Mouse (Mus musculus): ENCODE measurements at regions not wholly inside any gene's neighbourhood (a gene's known extent, or its start where the extent isn't known, plus 50 kb on each side); places are given as distances from the start of the nearest gene placed in this dataset.

DNA sequence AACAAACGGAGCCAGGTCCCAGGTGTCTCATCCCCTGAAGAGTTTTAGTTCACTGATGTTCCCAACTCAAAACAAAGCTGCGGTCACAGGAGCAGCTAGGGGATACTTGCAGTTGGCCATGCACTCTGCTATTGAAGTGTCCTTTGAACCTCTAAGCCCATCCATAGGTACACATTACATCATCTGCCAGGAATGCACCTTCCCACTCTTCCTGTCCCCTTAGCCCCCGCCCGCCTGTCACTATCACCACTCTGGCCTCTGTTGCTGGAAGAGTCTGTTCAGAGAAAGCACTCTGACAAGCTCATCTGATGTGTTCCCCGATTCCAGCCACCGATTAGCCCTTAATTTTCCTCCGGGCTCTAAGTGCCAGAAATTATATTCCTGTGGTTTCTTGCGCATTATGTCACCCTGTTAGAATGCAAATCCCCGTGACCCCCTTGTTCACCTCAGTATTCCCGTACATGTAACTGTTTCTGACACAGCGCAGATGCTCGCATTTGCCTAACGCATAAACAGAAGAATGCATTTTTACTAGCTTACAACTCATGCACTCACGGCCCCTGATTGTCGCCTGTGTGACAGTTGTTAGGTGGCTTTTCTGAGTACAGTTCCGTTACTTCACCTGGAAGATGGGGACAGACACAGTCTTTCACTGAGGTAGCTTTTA is 93.8 kb downstream of the Gm11011 start:
- Histone ChIP-seq H3K9me3 (replicated peaks) (no peaks in the 10 kb centered on the region), H3K4me1 (0 out of 2 replicates have a peak, but pooled peaks cover 4% of the 10 kb centered on the region), H3K36me3 (no peaks in the 10 kb centered on the region), H3K27ac (no peak overlapping the region), H3K4me3 (no peak overlapping the region), H3K9ac (no peak overlapping the region), H3K27me3 (replicated peaks) (no peaks in the 10 kb centered on the region), H3K4me2 (no peak overlapping the region)
- ATAC-seq, result peak; percentile 74
- 64% methylated on average over 16 of the region's 16 CpGs for WGBS (ENCODE audit: insufficient replicate concordance)

DNA sequence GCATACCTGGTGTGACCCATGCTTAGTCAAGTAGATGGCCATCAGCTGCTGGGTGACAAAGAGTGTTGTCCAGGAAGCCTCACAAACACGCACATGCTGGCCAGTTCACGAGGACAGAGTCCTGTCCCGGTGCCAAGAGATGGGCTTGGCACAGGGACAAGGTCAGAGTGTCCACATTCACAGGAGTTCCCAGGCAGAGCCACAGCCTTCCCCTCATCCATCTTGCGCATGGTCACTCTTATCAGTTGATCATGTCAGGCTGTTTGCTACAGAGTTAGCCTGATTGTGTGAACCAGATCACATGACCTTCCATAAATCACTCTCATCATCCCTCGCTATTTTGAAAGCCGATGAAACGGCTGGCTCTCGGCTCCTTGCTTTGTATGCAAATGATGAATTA is 103.6 kb downstream of the Gm11011 start:
- no peaks in the 10 kb centered on the region for H3K27me3 ChIP-seq (replicated peaks)
- no peaks in the 10 kb centered on the region for H3K36me3 ChIP-seq
- no peak overlapping the region for H3K4me3 ChIP-seq
- 57% methylated on average over 8 of the region's 8 CpGs for WGBS (ENCODE audit: insufficient replicate concordance)
- no peak overlapping the region for H3K9ac ChIP-seq
- H3K4me2 ChIP-seq, result no peak overlapping the region
- ATAC-seq, result no peak
- H3K9me3 ChIP-seq (replicated peaks), result 0 out of 2 replicates have a peak, but pooled peaks cover 2% of the 10 kb centered on the region
- no peaks in the 10 kb centered on the region for H3K4me1 ChIP-seq
- no peak overlapping the region for H3K27ac ChIP-seq

DNA sequence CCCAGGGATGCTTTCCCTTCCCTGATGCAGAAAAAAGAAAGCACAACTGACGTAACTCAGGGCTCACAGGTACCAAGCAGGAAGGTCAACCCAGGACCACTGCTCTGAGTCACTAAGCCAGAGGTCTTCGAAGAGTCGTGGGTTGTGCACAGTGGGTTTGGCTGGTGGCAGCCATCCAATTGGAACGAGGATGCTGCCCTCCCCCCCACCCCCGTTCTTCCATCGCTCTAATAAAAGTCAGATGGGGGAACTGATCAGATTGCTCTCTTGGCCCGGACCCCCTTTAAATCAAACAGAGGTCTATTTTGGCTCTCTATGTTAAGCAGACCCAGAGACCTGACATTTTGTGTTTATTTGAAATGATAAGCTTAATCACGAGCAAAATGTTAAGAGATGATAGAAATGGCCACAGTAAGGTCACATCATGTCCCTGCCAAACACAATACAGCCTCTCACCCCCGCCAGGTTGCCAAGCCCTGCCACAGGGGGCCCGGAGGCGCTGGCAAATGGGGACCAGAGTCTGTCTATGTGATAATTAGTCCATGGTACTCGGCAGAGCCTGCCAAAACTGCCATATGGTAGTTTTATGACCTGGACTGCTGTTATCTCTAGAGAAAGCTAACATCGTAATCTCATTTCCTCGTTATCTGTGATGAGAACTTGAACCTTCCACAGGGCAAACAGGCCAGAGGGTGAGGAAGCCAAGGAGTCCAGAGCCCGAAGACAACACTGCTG is 105.6 kb downstream of the Gm11011 start:
- no peaks in the 10 kb centered on the region for H3K36me3 ChIP-seq
- no peaks in the 10 kb centered on the region for H3K27me3 ChIP-seq (replicated peaks)
- no peak overlapping the region for H3K9ac ChIP-seq
- no peak for ATAC-seq
- H3K4me3 ChIP-seq, result no peak overlapping the region
- peaks cover 17% of the 10 kb centered on the region for H3K9me3 ChIP-seq (replicated peaks)
- H3K27ac ChIP-seq, result no peak overlapping the region
- no peak overlapping the region for H3K4me2 ChIP-seq
- no peaks in the 10 kb centered on the region for H3K4me1 ChIP-seq
- WGBS (ENCODE audit: insufficient replicate concordance), result 50% methylated on average over 15 of the region's 15 CpGs

DNA sequence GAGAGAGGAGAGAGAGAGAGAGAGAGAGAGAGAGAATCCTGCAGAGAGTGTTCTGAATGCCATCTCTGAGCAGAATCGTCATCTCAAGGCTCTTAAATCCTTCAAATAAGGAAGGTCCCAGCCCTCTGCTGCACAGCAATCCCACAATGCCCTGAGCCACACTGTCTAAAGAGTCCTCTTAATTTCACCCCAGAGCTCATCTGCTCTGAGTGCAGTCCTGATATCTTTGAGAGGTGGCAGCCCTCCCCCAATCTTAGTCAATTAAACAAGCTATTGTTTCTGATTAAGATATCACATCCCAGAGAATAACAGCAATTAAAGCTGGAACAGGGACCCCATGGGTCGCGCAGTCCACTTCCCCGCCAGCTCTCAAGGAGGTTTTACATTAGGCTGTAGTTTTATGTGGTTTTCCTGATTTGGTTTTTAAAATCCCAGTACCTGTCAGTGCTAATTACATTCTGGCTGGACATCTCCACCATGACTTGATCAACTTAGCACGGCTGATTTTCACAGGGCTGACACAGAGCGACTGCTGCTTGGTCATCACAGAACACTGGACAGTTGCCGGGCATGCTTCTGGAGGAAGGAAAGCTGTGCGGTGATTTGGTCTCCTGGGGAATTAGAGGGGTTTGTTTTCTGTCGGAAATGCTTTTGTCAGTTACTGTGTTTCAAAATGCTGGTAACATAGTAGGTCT is 113.0 kb downstream of the Gm11011 start:
- WGBS (ENCODE audit: insufficient replicate concordance), result 57% methylated on average over 9 of the region's 9 CpGs
- no peak overlapping the region for H3K9ac ChIP-seq
- peaks cover 17% of the 10 kb centered on the region for H3K9me3 ChIP-seq (replicated peaks)
- H3K36me3 ChIP-seq, result no peaks in the 10 kb centered on the region
- no peak for ATAC-seq
- H3K4me2 ChIP-seq, result no peak overlapping the region
- no peak overlapping the region for H3K27ac ChIP-seq
- no peaks in the 10 kb centered on the region for H3K27me3 ChIP-seq (replicated peaks)
- H3K4me3 ChIP-seq, result no peak overlapping the region
- H3K4me1 ChIP-seq, result no peaks in the 10 kb centered on the region

DNA sequence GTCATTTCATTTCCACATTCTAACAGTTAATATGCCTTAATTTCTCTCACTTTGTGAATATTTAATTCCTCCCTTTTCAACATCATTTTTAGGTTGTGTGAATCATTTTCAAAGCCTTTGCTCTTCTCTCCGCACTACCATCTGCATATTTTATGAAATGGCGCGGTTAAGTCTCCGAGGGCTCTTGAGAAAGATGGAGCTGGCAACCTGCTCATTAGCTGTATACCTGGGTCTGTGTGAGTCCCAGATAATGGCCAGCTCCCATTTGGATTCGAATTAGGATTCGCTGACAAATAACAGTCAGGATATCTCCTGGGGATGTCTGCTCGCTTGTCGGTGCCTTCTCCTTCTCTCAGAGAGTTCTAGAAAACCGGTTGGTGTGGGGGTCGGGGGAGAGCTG is 118.0 kb downstream of the Gm11011 start:
- Histone ChIP-seq H3K27me3 (replicated peaks) (no peaks in the 10 kb centered on the region), H3K4me2 (no peak overlapping the region), H3K4me3 (no peak overlapping the region), H3K9ac (no peak overlapping the region), H3K36me3 (no peaks in the 10 kb centered on the region), H3K9me3 (replicated peaks) (no peaks in the 10 kb centered on the region), H3K4me1 (no peaks in the 10 kb centered on the region), H3K27ac (no peak overlapping the region)
- ATAC-seq, result no peak
- WGBS (ENCODE audit: insufficient replicate concordance), result 78% methylated on average over 10 of the region's 10 CpGs

DNA sequence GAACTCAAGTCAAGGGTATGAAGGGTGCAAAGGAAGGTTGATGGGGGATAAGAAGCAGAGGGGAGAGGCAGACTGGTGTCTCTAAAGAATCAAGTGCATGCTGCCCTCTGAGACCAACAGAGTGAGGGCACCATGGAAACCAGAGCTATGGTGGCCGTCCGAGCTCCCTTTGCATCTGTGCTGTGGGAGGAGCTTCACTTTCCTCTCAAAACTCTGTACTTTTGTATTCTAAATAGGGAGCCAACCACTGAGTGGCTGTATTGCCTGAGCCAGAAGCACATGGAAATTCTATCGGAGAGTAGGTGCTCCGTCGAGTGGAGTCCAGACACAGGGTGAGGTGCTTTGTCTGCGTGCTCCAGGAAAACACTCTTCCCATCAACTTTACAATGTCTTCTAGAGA is 119.9 kb downstream of the Gm11011 start:
- Histone ChIP-seq H3K36me3 (no peaks in the 10 kb centered on the region), H3K27me3 (replicated peaks) (no peaks in the 10 kb centered on the region), H3K27ac (no peak overlapping the region), H3K4me1 (no peaks in the 10 kb centered on the region), H3K9ac (no peak overlapping the region), H3K9me3 (replicated peaks) (no peaks in the 10 kb centered on the region), H3K4me2 (no peak overlapping the region), H3K4me3 (no peak overlapping the region)
- ATAC-seq, result no peak
- WGBS (ENCODE audit: insufficient replicate concordance), result 77% methylated on average over 6 of the region's 6 CpGs

DNA sequence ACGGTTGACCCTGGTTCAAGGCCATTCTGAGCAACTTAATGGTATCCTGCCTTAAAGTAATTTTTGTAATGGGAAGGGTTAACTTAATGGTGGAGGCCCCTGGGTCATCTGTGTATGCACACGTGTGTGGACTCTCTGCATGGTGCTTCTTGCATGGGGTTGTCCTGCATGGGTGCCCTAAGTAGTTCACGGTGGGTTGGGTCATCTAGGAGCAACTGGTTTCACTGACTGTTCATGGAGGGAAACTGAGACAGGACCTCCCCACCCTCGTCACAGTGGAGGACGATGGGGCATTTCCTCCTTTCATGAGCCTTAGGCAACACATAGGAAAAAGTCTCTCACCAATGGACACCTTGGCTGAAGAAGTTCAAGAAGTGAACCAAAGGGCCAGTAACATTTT is 123.4 kb downstream of the Gm11011 start:
- no peak overlapping the region for H3K9ac ChIP-seq
- 65% methylated on average over 5 of the region's 5 CpGs for WGBS (ENCODE audit: insufficient replicate concordance)
- H3K4me3 ChIP-seq, result no peak overlapping the region
- H3K9me3 ChIP-seq (replicated peaks), result 0 out of 2 replicates have a peak, but pooled peaks cover 6% of the 10 kb centered on the region
- H3K27me3 ChIP-seq (replicated peaks), result no peaks in the 10 kb centered on the region
- no peak overlapping the region for H3K4me2 ChIP-seq
- H3K4me1 ChIP-seq, result no peaks in the 10 kb centered on the region
- H3K36me3 ChIP-seq, result no peaks in the 10 kb centered on the region
- no peak for ATAC-seq
- no peak overlapping the region for H3K27ac ChIP-seq

DNA sequence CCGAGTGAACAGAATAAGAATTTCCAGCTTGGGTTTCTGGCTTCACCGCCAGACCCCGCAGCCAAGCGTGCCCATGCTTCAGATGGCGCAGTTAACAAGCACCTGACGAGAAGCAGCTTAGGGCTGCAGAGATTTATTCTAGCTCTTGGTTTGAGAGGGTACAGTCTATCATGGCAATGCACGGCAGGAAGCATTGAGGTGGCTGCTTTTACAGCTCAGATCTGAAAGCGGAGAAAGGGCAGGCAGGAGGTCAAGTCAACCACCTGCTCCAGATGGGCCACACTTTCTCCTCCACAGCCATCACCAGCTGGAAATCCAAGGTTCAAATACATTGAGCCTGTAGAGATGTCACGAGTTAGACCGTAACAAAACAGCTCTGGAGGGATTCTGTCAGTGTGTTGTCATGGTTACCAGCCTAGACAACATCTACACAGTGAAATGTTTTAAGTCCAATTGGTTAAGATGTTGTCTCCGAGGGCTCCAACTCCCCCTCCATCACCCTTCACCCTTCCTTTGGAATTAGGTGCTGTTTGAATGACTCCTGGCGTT is 126.0 kb downstream of the Gm11011 start:
- WGBS (ENCODE audit: insufficient replicate concordance), result 72% methylated on average over 12 of the region's 12 CpGs
- no peak for ATAC-seq

DNA sequence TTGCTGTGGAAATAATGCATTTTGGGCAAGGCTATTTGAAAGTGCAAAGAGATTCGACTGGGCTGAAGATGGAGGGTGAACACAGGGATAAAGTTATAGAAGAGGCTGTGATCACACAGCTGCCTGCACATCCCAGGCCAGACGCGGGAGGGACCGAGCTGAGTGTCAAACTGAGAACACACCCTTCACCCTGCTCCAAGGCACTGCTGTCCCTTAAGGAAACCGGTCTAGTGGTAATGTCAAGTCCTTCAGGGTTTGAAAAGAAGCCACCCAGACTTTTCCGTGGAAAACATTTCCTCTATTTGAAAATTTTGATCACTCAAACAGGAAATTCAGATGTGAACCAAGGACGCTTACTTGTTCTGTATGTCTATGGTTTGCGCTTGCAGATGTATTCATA is 134.6 kb downstream of the Gm11011 start:
- Histone ChIP-seq H3K9ac (no peak overlapping the region), H3K27me3 (replicated peaks) (no peaks in the 10 kb centered on the region), H3K36me3 (no peaks in the 10 kb centered on the region), H3K4me1 (no peaks in the 10 kb centered on the region), H3K4me3 (no peak overlapping the region), H3K4me2 (no peak overlapping the region), H3K9me3 (replicated peaks) (no peaks in the 10 kb centered on the region), H3K27ac (no peak overlapping the region)
- 71% methylated on average over 8 of the region's 8 CpGs for WGBS (ENCODE audit: insufficient replicate concordance)
- ATAC-seq, result no peak

More for the DNA sequence above, 126.0 kb downstream of the Gm11011 start:
- Histone ChIP-seq H3K9ac (no peak overlapping the region), H3K27ac (no peak overlapping the region), H3K4me2 (no peak overlapping the region), H3K9me3 (replicated peaks) (0 out of 2 replicates have a peak, but pooled peaks cover 7% of the 10 kb centered on the region), H3K4me1 (no peaks in the 10 kb centered on the region), H3K4me3 (no peak overlapping the region), H3K36me3 (no peaks in the 10 kb centered on the region), H3K27me3 (replicated peaks) (no peaks in the 10 kb centered on the region)

DNA sequence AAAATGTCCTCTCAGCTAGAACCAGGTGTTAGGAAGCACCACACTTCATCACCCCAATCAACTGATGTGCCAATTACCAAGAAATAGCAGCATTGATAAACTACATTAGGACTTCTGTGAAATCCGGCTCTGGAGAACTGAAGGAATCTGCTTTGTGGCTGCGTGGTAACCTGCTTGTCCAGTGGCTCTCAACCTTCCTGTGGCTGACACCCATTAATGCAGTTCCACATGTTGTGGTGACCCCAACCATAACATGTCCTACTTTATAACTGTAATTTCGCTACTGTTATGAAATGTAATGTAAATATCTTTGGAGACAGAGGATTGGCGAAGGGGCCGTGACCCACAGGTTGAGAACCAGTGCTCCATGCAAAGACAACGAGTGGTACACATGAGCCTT is 136.7 kb downstream of the Gm11011 start:
- Histone ChIP-seq H3K9ac (no peak overlapping the region), H3K4me2 (no peak overlapping the region), H3K9me3 (replicated peaks) (no peaks in the 10 kb centered on the region), H3K27ac (no peak overlapping the region), H3K4me1 (no peaks in the 10 kb centered on the region), H3K4me3 (no peak overlapping the region), H3K36me3 (no peaks in the 10 kb centered on the region), H3K27me3 (replicated peaks) (no peaks in the 10 kb centered on the region)
- WGBS (ENCODE audit: insufficient replicate concordance), result 73% methylated on average over 6 of the region's 6 CpGs
- ATAC-seq, result no peak

DNA sequence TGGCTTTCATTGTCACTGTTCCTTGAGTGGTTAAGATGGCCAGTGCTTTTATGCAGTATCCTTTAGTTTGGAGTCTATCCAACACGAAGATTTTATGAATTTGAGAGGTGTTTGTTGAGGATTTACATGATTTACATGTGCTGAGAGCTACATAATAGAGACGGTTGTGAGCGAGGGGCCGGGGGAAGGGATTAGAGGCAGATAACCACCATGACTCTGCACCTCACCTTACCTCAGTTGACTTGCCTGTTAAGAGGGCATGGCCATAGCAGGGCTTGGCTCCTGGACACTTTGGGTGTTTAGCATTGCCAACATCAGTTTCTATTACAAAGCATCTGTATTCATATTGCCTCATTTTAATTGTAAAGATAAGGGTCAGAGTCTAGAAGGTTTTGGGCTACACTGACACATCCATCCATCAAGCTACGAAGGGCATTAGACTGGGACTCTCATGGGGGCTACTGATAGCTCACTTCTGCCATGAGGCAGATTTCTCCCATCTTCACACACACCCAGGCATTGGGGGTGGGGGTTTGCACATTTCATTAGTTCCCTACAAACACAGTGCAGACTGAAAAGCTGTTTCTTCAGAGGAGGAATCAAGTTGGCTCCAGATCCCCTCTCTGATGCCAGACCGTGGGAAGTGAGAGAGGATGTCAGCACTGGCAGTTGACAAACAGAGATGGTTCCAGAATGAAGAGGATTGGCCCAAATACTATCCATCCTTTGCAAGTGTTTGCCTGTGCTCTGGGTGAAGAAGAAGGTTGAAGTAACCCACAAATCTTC is 139.9 kb downstream of the Gm11011 start:
- Histone ChIP-seq H3K36me3 (no peaks in the 10 kb centered on the region), H3K9me3 (replicated peaks) (no peaks in the 10 kb centered on the region), H3K4me2 (no peak overlapping the region), H3K4me1 (no peaks in the 10 kb centered on the region), H3K27ac (no peak overlapping the region), H3K27me3 (replicated peaks) (no peaks in the 10 kb centered on the region), H3K9ac (no peak overlapping the region), H3K4me3 (no peak overlapping the region)
- 68% methylated on average over 6 of the region's 6 CpGs for WGBS (ENCODE audit: insufficient replicate concordance)
- ATAC-seq, result no peak

Measured in liver, embryonic 12.5 days (tissue).